Mouse (Mus musculus): Measurements from ENCODE around the gene Kcnq2. TPM values are rescaled to one million over a fixed set of nuclear protein-coding genes. Genes with fewer than 3 reads are reported as not detected.

Kcnq2 gene
- polyA plus RNA-seq, 1 experiment from 2014 or later: 3.8 TPM

GRCm38 (mm10) chr2:181079518-181079917, 55.6 kb downstream of the Kcnq2 start:
- H3K27ac ChIP-seq: no peak overlapping the region
- 90% methylated on average over 2 of the region's 2 CpGs for WGBS
- no peaks in the 10 kb centered on the region for H3K27me3 ChIP-seq (ENCODE audit: poor library complexity, severe bottlenecking)
- no peak for DNase-seq (ENCODE audit: extremely low spot score, low spot score)
- no peaks in the 10 kb centered on the region for H3K36me3 ChIP-seq (replicated peaks)
- no peaks in the 10 kb centered on the region for H3K9me3 ChIP-seq
- H3K4me1 ChIP-seq: 0 out of 2 replicates have a peak, but pooled peaks cover 3% of the 10 kb centered on the region
- H3K4me3 ChIP-seq: no peak overlapping the region

GRCm38 (mm10) chr2:181078908-181079307, 56.2 kb downstream of the Kcnq2 start:
- no peak overlapping the region for H3K27ac ChIP-seq
- 0 out of 2 replicates have a peak, but pooled peaks cover 3% of the 10 kb centered on the region for H3K4me1 ChIP-seq
- H3K36me3 ChIP-seq (replicated peaks): no peaks in the 10 kb centered on the region
- DNase-seq (ENCODE audit: extremely low spot score, low spot score): no peak
- H3K9me3 ChIP-seq: no peaks in the 10 kb centered on the region
- H3K27me3 ChIP-seq (ENCODE audit: poor library complexity, severe bottlenecking): no peaks in the 10 kb centered on the region
- no peak overlapping the region for H3K4me3 ChIP-seq
- 82% methylated on average over 2 of the region's 2 CpGs for whole genome bisulfite sequencing

- 86% methylated on average over 12 of the region's 12 CpGs for WGBS
- no peak for DNase-seq (ENCODE audit: extremely low spot score, low spot score)
- no peak overlapping the region for H3K4me3 ChIP-seq
Measured at GRCm38 (mm10) chr2:181075501-181075900, 59.6 kb downstream of the Kcnq2 start.

GRCm38 (mm10) chr2:181072403-181072714, 62.7 kb downstream of the Kcnq2 start:
- H3K27me3 ChIP-seq (ENCODE audit: poor library complexity, severe bottlenecking): no peaks in the 10 kb centered on the region
- H3K4me1 ChIP-seq: 0 out of 2 replicates have a peak, but pooled peaks cover 3% of the 10 kb centered on the region
- no peaks in the 10 kb centered on the region for H3K36me3 ChIP-seq (replicated peaks)
- no peaks in the 10 kb centered on the region for H3K9me3 ChIP-seq
- no peak overlapping the region for H3K4me3 ChIP-seq
- no peak for DNase-seq (ENCODE audit: extremely low spot score, low spot score)
- whole genome bisulfite sequencing: 8% methylated on average over 1 of the region's 1 CpGs
- H3K27ac ChIP-seq: no peak overlapping the region

More at GRCm38 (mm10) chr2:181075501-181075900, 59.6 kb downstream of the Kcnq2 start:
- no peaks in the 10 kb centered on the region for H3K9me3 ChIP-seq
- 0 out of 2 replicates have a peak, but pooled peaks cover 3% of the 10 kb centered on the region for H3K4me1 ChIP-seq
- H3K36me3 ChIP-seq (replicated peaks): no peaks in the 10 kb centered on the region
- H3K27ac ChIP-seq: no peak overlapping the region
- no peaks in the 10 kb centered on the region for H3K27me3 ChIP-seq (ENCODE audit: poor library complexity, severe bottlenecking)

- no peaks in the 10 kb centered on the region for H3K9me3 ChIP-seq
- no peak overlapping the region for H3K27ac ChIP-seq
- peak; percentile 83 for DNase-seq (ENCODE audit: extremely low spot score, low spot score)
- 68% methylated on average over 7 of the region's 7 CpGs for WGBS
- no peaks in the 10 kb centered on the region for H3K36me3 ChIP-seq (replicated peaks)
- H3K4me1 ChIP-seq: 0 out of 2 replicates have a peak, but pooled peaks cover 3% of the 10 kb centered on the region
- no peak overlapping the region for H3K4me3 ChIP-seq
- H3K27me3 ChIP-seq (ENCODE audit: poor library complexity, severe bottlenecking): no peaks in the 10 kb centered on the region
Measured at GRCm38 (mm10) chr2:181071706-181072402, 63.2 kb downstream of the Kcnq2 start.

- no peaks in the 10 kb centered on the region for H3K36me3 ChIP-seq (replicated peaks)
- no peak overlapping the region for H3K4me3 ChIP-seq
- 67% methylated on average over 7 of the region's 7 CpGs for WGBS
- H3K27me3 ChIP-seq (ENCODE audit: poor library complexity, severe bottlenecking): no peaks in the 10 kb centered on the region
- DNase-seq (ENCODE audit: extremely low spot score, low spot score): no peak
- no peaks in the 10 kb centered on the region for H3K4me1 ChIP-seq
- H3K9me3 ChIP-seq: no peaks in the 10 kb centered on the region
- no peak overlapping the region for H3K27ac ChIP-seq
Measured at GRCm38 (mm10) chr2:181070136-181070535, 65.0 kb downstream of the Kcnq2 start.

- H3K4me1 ChIP-seq: no peaks in the 10 kb centered on the region
Measured at GRCm38 (mm10) chr2:181068499-181068898, 66.6 kb downstream of the Kcnq2 start.

GRCm38 (mm10) chr2:181065827-181066226, 69.3 kb downstream of the Kcnq2 start:
- no peaks in the 10 kb centered on the region for H3K9me3 ChIP-seq
- H3K27me3 ChIP-seq (ENCODE audit: poor library complexity, severe bottlenecking): no peaks in the 10 kb centered on the region
- H3K4me3 ChIP-seq: no peak overlapping the region
- no peak overlapping the region for H3K27ac ChIP-seq
- H3K4me1 ChIP-seq: no peaks in the 10 kb centered on the region
- no peaks in the 10 kb centered on the region for H3K36me3 ChIP-seq (replicated peaks)
- DNase-seq (ENCODE audit: extremely low spot score, low spot score): no peak
- 72% methylated on average over 4 of the region's 4 CpGs for WGBS

More at GRCm38 (mm10) chr2:181068499-181068898, 66.6 kb downstream of the Kcnq2 start:
- no peak overlapping the region for H3K4me3 ChIP-seq
- no peaks in the 10 kb centered on the region for H3K9me3 ChIP-seq
- no peak overlapping the region for H3K27ac ChIP-seq
- 79% methylated on average over 5 of the region's 5 CpGs for WGBS
- no peak for DNase-seq (ENCODE audit: extremely low spot score, low spot score)
- no peaks in the 10 kb centered on the region for H3K36me3 ChIP-seq (replicated peaks)
- H3K27me3 ChIP-seq (ENCODE audit: poor library complexity, severe bottlenecking): no peaks in the 10 kb centered on the region

GRCm38 (mm10) chr2:181060127-181060526, 75.0 kb downstream of the Kcnq2 start:
- Histone ChIP-seq H3K27ac (no peak overlapping the region), H3K36me3 (replicated peaks) (no peaks in the 10 kb centered on the region), H3K27me3 (ENCODE audit: poor library complexity, severe bottlenecking) (no peaks in the 10 kb centered on the region), H3K4me3 (no peak overlapping the region), H3K9me3 (no peaks in the 10 kb centered on the region), H3K4me1 (peaks cover 18% of the 10 kb centered on the region)
- peak; percentile 77 for DNase-seq (ENCODE audit: extremely low spot score, low spot score)
- 28% methylated on average over 5 of the region's 5 CpGs for WGBS

- H3K9me3 ChIP-seq: no peaks in the 10 kb centered on the region
- H3K4me3 ChIP-seq: no peak overlapping the region
- H3K4me1 ChIP-seq: peaks cover 18% of the 10 kb centered on the region
- H3K27me3 ChIP-seq (ENCODE audit: poor library complexity, severe bottlenecking): no peaks in the 10 kb centered on the region
- WGBS: 72% methylated on average over 3 of the region's 3 CpGs
- no peaks in the 10 kb centered on the region for H3K36me3 ChIP-seq (replicated peaks)
- peak overlapping the region; percentile 2; the same call in 1 of the 2 replicates for H3K27ac ChIP-seq
- DNase-seq (ENCODE audit: extremely low spot score, low spot score): no peak
Measured at GRCm38 (mm10) chr2:181058193-181058592, 76.9 kb downstream of the Kcnq2 start.

- H3K27ac ChIP-seq: peak overlapping the region; percentile 51; the same call in 1 of the 2 replicates
Measured at GRCm38 (mm10) chr2:181057341-181057740, 77.8 kb downstream of the Kcnq2 start.

GRCm38 (mm10) chr2:181052171-181052570, 82.9 kb downstream of the Kcnq2 start:
- H3K36me3 ChIP-seq (replicated peaks): no peaks in the 10 kb centered on the region
- no peak overlapping the region for H3K4me3 ChIP-seq
- 95% methylated on average over 1 of the region's 1 CpGs for WGBS
- H3K27ac ChIP-seq: no peak overlapping the region
- no peaks in the 10 kb centered on the region for H3K9me3 ChIP-seq
- peaks cover 7% of the 10 kb centered on the region; the same call in 1 of the 2 replicates for H3K27me3 ChIP-seq (ENCODE audit: poor library complexity, severe bottlenecking)
- DNase-seq (ENCODE audit: extremely low spot score, low spot score): no peak
- peaks cover 6% of the 10 kb centered on the region for H3K4me1 ChIP-seq

More at GRCm38 (mm10) chr2:181057341-181057740, 77.8 kb downstream of the Kcnq2 start:
- no peak for DNase-seq (ENCODE audit: extremely low spot score, low spot score)
- no peaks in the 10 kb centered on the region for H3K27me3 ChIP-seq (ENCODE audit: poor library complexity, severe bottlenecking)
- H3K9me3 ChIP-seq: no peaks in the 10 kb centered on the region
- 73% methylated on average over 8 of the region's 8 CpGs for WGBS
- no peaks in the 10 kb centered on the region for H3K36me3 ChIP-seq (replicated peaks)
- H3K4me3 ChIP-seq: no peak overlapping the region
- H3K4me1 ChIP-seq: peaks cover 18% of the 10 kb centered on the region

GRCm38 (mm10) chr2:181048986-181049385, 86.1 kb downstream of the Kcnq2 start:
- no peak overlapping the region for H3K4me3 ChIP-seq
- H3K36me3 ChIP-seq (replicated peaks): no peaks in the 10 kb centered on the region
- 89% methylated on average over 9 of the region's 9 CpGs for WGBS
- H3K27me3 ChIP-seq (ENCODE audit: poor library complexity, severe bottlenecking): peaks cover 7% of the 10 kb centered on the region; the same call in 1 of the 2 replicates
- no peak overlapping the region for H3K27ac ChIP-seq
- DNase-seq (ENCODE audit: extremely low spot score, low spot score): no peak
- H3K9me3 ChIP-seq: no peaks in the 10 kb centered on the region
- H3K4me1 ChIP-seq: peaks cover 14% of the 10 kb centered on the region

Data from forebrain, embryonic 10.5 days (tissue).